Mouse (Mus musculus): Measurements from ENCODE around the gene Syngap1. TPM values are rescaled to one million over a fixed set of nuclear protein-coding genes. Genes with fewer than 3 reads are reported as not detected.

The Syngap1 gene
- polyA plus RNA-seq, 1 experiment from 2014 or later = 0.21 TPM

DNA sequence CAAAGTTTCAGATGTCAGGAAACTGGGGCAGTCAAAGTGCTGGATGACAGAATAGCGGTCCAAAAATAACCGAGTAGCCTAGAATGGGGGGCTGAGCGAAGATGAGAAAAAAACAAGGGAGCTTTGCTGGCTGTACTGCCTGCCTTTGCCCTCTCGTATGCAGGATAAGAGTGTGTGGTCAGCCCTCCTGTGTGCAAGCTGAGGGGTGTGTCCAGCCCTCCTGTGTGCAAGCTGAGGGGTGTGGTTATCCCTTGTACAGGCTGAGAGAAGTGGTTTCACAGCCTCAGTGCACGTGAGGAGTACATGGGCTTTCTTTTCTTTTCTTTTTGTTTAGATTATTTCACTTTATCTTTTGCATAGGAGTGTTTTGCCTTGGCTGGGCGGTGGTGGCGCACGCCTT is 54.5 kb downstream of the Syngap1 start:
- Histone ChIP-seq H3K4me1 (replicated peaks) (peaks cover 11% of the 10 kb centered on the region; the same call in 1 of the 2 replicates), H3K4me3 (replicated peaks) (no peak overlapping the region), H3K9me3 (replicated peaks) (no peaks in the 10 kb centered on the region), H3K27ac (replicated peaks) (no peak overlapping the region), H3K4me2 (no peak overlapping the region), H3K9ac (no peak overlapping the region), H3K27me3 (no peaks in the 10 kb centered on the region), H3K36me3 (replicated peaks) (no peaks in the 10 kb centered on the region)
- 48% methylated on average over 8 of the region's 8 CpGs for WGBS (ENCODE audit: insufficient replicate concordance)
- no peak; the same call in 1 of the 2 replicates for ATAC-seq (ENCODE audit: insufficient read depth)

DNA sequence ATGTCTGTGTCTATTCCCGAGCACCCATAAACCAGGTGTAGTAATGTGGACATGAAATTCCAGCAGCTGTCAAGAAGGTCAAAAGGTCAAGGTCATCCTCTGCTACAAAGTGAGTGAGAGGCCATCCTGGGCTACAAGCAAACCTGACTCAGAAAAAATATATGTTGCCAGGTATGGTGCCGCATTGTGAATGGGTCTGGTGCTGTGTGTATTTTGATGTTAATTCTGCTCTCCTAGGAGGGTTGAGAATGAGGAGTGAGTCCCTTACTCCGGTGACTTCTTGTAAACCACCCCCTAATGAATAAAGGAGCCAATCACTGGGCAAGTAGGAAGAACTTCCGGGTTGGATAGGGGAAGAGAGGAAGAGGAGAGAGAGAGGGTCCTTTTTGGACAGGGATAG is 56.6 kb downstream of the Syngap1 start:
- Histone ChIP-seq H3K36me3 (replicated peaks) (no peaks in the 10 kb centered on the region), H3K9me3 (replicated peaks) (no peaks in the 10 kb centered on the region), H3K4me1 (replicated peaks) (peaks cover 11% of the 10 kb centered on the region; the same call in 1 of the 2 replicates), H3K4me2 (no peak overlapping the region), H3K9ac (no peak overlapping the region), H3K27ac (replicated peaks) (no peak overlapping the region), H3K4me3 (replicated peaks) (no peak overlapping the region), H3K27me3 (no peaks in the 10 kb centered on the region)
- ATAC-seq (ENCODE audit: insufficient read depth) = no peak
- WGBS (ENCODE audit: insufficient replicate concordance) = 57% methylated on average over 4 of the region's 4 CpGs

DNA sequence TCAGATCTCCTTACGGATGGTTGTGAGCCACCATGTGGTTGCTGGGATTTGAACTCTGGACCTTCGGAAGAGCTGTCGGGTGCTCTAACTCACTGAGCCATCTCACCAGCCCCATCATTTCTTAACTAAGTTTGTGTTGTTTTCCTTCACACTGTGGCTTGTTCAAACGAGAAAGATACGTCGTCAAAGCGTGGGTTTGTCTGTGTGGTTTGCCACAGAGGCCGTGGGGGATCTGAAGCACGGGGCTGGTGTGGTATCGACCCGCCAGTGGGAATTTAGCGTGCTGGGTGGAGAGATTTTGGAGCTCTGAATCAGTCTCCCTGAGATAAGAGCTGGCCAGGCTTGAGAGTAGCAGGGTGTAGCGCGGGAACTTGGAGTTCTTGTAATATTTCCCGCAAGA is 57.2 kb downstream of the Syngap1 start:
- ATAC-seq (ENCODE audit: insufficient read depth) = no peak
- H3K4me2 ChIP-seq = no peak overlapping the region
- 45% methylated on average over 15 of the region's 15 CpGs for WGBS (ENCODE audit: insufficient replicate concordance)

GRCm38 (mm10) chr17:26999996-27000395 is 58.9 kb downstream of the Syngap1 start:
- Histone ChIP-seq H3K36me3 (replicated peaks) (no peaks in the 10 kb centered on the region), H3K4me3 (replicated peaks) (no peak overlapping the region)

More for the DNA sequence above, 57.2 kb downstream of the Syngap1 start:
- H3K4me1 ChIP-seq (replicated peaks) = peaks cover 11% of the 10 kb centered on the region; the same call in 1 of the 2 replicates
- H3K4me3 ChIP-seq (replicated peaks) = no peak overlapping the region
- no peaks in the 10 kb centered on the region for H3K27me3 ChIP-seq
- no peaks in the 10 kb centered on the region for H3K9me3 ChIP-seq (replicated peaks)
- H3K27ac ChIP-seq (replicated peaks) = no peak overlapping the region
- no peak overlapping the region for H3K9ac ChIP-seq
- no peaks in the 10 kb centered on the region for H3K36me3 ChIP-seq (replicated peaks)

DNA sequence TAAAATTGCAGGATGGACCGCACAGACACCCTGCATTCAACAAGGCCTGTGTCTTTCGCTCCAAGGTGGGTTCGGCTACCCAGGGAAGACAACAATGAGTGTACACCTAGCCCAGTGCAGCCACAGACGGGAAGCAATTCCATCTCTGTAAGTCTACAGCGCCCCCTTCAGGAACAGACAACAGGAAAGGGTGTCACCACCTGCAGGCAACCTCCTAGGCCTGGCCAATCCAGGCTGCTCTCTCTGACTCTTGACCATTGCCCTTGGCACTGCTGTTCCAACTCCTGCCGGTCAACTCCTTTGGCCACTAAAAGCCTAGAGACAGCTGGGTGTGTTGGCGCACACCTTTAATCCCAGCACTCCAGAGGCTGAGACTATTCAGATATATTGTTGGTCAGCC is 60.1 kb downstream of the Syngap1 start:
- Histone ChIP-seq H3K27me3 (peaks cover 14% of the 10 kb centered on the region), H3K4me2 (no peak overlapping the region), H3K4me1 (replicated peaks) (no peaks in the 10 kb centered on the region), H3K9ac (no peak overlapping the region), H3K4me3 (replicated peaks) (no peak overlapping the region), H3K9me3 (replicated peaks) (no peaks in the 10 kb centered on the region), H3K36me3 (replicated peaks) (no peaks in the 10 kb centered on the region), H3K27ac (replicated peaks) (no peak overlapping the region)
- ATAC-seq (ENCODE audit: insufficient read depth) = no peak
- WGBS (ENCODE audit: insufficient replicate concordance) = 57% methylated on average over 7 of the region's 7 CpGs

More at GRCm38 (mm10) chr17:26999996-27000395, 58.9 kb downstream of the Syngap1 start:
- no peak for ATAC-seq (ENCODE audit: insufficient read depth)
- no peak overlapping the region for H3K9ac ChIP-seq
- H3K9me3 ChIP-seq (replicated peaks) = no peaks in the 10 kb centered on the region
- peaks cover 10% of the 10 kb centered on the region; the same call in 1 of the 2 replicates for H3K4me1 ChIP-seq (replicated peaks)
- H3K27me3 ChIP-seq = peaks cover 6% of the 10 kb centered on the region; the same call in 1 of the 2 replicates
- H3K27ac ChIP-seq (replicated peaks) = no peak overlapping the region
- H3K4me2 ChIP-seq = no peak overlapping the region
- 69% methylated on average over 12 of the region's 12 CpGs for WGBS (ENCODE audit: insufficient replicate concordance)

DNA sequence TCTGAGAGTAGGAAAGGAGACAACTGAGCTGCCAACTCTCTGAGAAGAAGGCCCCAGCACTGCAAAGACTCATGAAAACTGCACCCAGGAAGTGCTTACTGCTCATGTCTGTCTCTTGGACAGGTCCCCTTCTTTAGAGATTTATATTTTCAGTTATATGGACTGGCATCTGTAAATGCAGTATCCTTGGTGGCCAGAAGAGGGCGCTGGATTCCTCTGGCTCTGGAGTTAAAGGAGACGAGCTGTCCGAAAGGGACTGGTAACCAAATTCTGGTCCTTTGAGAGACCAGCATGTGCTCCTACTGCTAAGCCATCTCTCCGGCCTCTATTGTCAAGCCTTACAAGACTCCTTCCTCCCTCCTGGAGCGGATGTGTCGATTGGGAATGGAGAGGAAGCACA is 60.8 kb downstream of the Syngap1 start:
- H3K27ac ChIP-seq (replicated peaks) = no peak overlapping the region
- ATAC-seq (ENCODE audit: insufficient read depth) = no peak
- no peak overlapping the region for H3K4me2 ChIP-seq
- no peaks in the 10 kb centered on the region for H3K36me3 ChIP-seq (replicated peaks)
- no peak overlapping the region for H3K4me3 ChIP-seq (replicated peaks)
- no peak overlapping the region for H3K9ac ChIP-seq
- 35% methylated on average over 6 of the region's 6 CpGs for WGBS (ENCODE audit: insufficient replicate concordance)
- H3K4me1 ChIP-seq (replicated peaks) = no peaks in the 10 kb centered on the region
- H3K27me3 ChIP-seq = peaks cover 14% of the 10 kb centered on the region
- H3K9me3 ChIP-seq (replicated peaks) = no peaks in the 10 kb centered on the region

DNA sequence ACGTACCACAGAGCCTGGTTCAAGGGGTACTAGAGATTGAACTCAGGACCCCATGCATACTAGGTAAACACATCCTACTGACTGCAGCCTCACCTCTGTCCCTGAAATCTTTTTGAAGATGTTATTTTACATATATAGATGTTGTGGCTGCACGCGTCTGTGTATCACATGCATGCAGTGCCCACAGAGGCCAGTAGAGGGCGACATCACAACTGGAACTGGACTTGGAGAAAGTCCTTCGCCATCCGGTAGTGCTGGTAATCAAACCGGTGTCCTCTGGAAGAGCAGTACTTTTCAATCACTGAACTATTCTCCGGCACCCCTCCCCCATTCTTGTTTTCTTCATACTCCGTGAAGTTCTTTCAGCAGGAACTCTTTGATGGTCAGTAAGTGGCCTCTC is 63.4 kb downstream of the Syngap1 start:
- no peak for ATAC-seq (ENCODE audit: insufficient read depth)
- 40% methylated on average over 9 of the region's 9 CpGs for WGBS (ENCODE audit: insufficient replicate concordance)
- no peaks in the 10 kb centered on the region for H3K9me3 ChIP-seq (replicated peaks)
- H3K27ac ChIP-seq (replicated peaks) = no peak overlapping the region
- H3K27me3 ChIP-seq = peaks cover 14% of the 10 kb centered on the region
- H3K4me1 ChIP-seq (replicated peaks) = no peaks in the 10 kb centered on the region
- no peak overlapping the region for H3K9ac ChIP-seq
- no peak overlapping the region for H3K4me2 ChIP-seq
- H3K36me3 ChIP-seq (replicated peaks) = no peaks in the 10 kb centered on the region
- no peak overlapping the region for H3K4me3 ChIP-seq (replicated peaks)

- Histone ChIP-seq H3K9ac (no peak overlapping the region), H3K4me3 (replicated peaks) (no peak overlapping the region), H3K4me1 (replicated peaks) (no peaks in the 10 kb centered on the region), H3K9me3 (replicated peaks) (no peaks in the 10 kb centered on the region), H3K36me3 (replicated peaks) (no peaks in the 10 kb centered on the region), H3K4me2 (no peak overlapping the region), H3K27ac (replicated peaks) (no peak overlapping the region), H3K27me3 (peaks cover 14% of the 10 kb centered on the region)
- 54% methylated on average over 19 of the region's 19 CpGs for WGBS (ENCODE audit: insufficient replicate concordance)
- no peak for ATAC-seq (ENCODE audit: insufficient read depth)
Measured at GRCm38 (mm10) chr17:27004903-27005485, 63.9 kb downstream of the Syngap1 start.

GRCm38 (mm10) chr17:27005644-27006043 is 64.6 kb downstream of the Syngap1 start:
- Histone ChIP-seq H3K9ac (no peak overlapping the region), H3K4me2 (no peak overlapping the region), H3K9me3 (replicated peaks) (no peaks in the 10 kb centered on the region), H3K27ac (replicated peaks) (no peak overlapping the region), H3K4me3 (replicated peaks) (no peak overlapping the region), H3K36me3 (replicated peaks) (no peaks in the 10 kb centered on the region), H3K4me1 (replicated peaks) (no peaks in the 10 kb centered on the region), H3K27me3 (peaks cover 14% of the 10 kb centered on the region)
- 23% methylated on average over 11 of the region's 11 CpGs for WGBS (ENCODE audit: insufficient replicate concordance)
- no peak for ATAC-seq (ENCODE audit: insufficient read depth)

- Histone ChIP-seq H3K9me3 (replicated peaks) (no peaks in the 10 kb centered on the region), H3K4me3 (replicated peaks) (no peak overlapping the region), H3K27ac (replicated peaks) (no peak overlapping the region), H3K36me3 (replicated peaks) (no peaks in the 10 kb centered on the region), H3K9ac (no peak overlapping the region), H3K4me1 (replicated peaks) (peaks cover 17% of the 10 kb centered on the region), H3K4me2 (no peak overlapping the region), H3K27me3 (peaks cover 14% of the 10 kb centered on the region)
- 33% methylated on average over 2 of the region's 2 CpGs for WGBS (ENCODE audit: insufficient replicate concordance)
- ATAC-seq (ENCODE audit: insufficient read depth) = no peak
Measured at GRCm38 (mm10) chr17:27008277-27008676, 67.2 kb downstream of the Syngap1 start.

GRCm38 (mm10) chr17:27011167-27011566 is 70.1 kb downstream of the Syngap1 start:
- Histone ChIP-seq H3K4me2 (no peak overlapping the region), H3K27ac (replicated peaks) (no peak overlapping the region), H3K9ac (no peak overlapping the region), H3K4me1 (replicated peaks) (peaks cover 18% of the 10 kb centered on the region), H3K36me3 (replicated peaks) (no peaks in the 10 kb centered on the region), H3K27me3 (no peaks in the 10 kb centered on the region), H3K9me3 (replicated peaks) (no peaks in the 10 kb centered on the region), H3K4me3 (replicated peaks) (no peak overlapping the region)
- no peak for ATAC-seq (ENCODE audit: insufficient read depth)
- 71% methylated on average over 10 of the region's 10 CpGs for WGBS (ENCODE audit: insufficient replicate concordance)
